Mouse (Mus musculus) ES-Bruce4 (cell line): ENCODE data around the gene Heatr1.

Experiments used
- CTCF ChIP-seq: IDR thresholded peaks from one replicate; pipeline ENCODE4 v1.8.1; 2011; ENCODE audit warnings: low read depth, low read length
- EP300 ChIP-seq: IDR thresholded peaks from 2 replicates; pipeline ENCODE4 v1.6.1; 2011; ENCODE audit warnings: low read depth, low read length; ENCODE audit not compliant: insufficient read depth
- POLR2A ChIP-seq: IDR thresholded peaks from one replicate; pipeline ENCODE4 v1.8.1; 2011; ENCODE audit warnings: low read length; ENCODE audit not compliant: insufficient read depth

DNA sequence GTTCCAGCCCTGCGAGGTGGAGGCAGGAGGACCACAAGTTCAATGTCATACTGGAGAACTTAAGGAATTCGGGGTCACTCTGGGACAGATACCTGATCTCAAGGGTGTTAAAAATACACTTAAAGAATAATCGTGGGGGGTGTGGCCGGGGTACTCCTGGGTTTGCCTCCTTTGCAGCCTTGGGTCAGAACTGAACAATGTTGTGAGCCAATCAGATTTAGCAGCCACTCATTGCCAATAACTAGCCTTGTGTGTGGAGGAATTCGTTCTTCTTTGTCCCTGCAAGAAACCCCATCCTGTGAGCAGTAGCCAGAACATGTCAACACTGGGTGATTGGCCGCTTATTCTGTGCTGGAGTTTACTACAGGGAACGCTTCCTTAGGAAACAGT is 66.9 kb downstream of the Heatr1 start:
- TF ChIP-seq CTCF, result no peak
- TF ChIP-seq POLR2A, result no peak
- no peak for TF ChIP-seq EP300
